Mouse (Mus musculus) cerebellum, adult 9-11 months (tissue): ENCODE results near the gene Lrg1.
"Not testable (repeated sequence)": the region's sequence is repeated elsewhere in the genome, so short reads cannot be mapped to it uniquely, and the experiment has no call there.

ENCODE experiments used
- DNase-seq: peaks from one replicate; pipeline ENCODE4 v3.0.0; 2022

The Lrg1 gene

DNA sequence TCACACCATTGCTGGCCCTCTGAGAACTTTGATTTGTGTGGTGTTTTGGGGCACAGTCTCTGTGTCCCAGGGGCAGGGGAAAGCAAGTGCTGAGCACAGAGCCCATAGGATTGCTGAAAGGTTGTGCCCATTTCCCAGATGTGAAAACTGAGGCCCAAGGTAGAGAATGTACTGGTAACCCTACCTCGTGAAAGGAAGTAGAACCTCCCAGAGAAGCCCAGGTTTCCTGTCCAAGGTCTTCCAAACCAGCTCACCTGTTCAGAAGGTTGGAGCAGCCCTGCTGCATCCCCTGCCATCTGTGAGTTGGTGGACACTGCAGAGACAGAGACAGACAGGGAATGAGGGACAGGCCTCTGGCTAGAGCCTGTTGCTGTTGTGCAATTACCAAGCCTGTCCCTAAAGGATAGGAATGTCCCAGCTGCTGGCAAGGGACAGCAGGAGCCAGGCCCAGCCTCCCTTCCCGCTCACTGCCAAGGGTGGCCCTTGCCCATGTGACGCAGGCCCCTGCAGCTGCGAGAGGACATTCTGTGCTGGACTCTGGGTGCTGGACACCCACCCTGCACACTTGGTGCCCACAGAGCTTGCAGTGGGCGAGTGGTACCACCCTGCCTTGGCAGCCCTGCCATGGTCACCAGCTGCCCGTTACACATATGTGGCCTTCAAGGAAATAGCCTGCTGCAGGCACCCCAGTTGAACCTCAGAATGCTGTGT, 13.3 kb downstream of the Lrg1 start:
- peak; percentile 50 for DNase-seq

DNA sequence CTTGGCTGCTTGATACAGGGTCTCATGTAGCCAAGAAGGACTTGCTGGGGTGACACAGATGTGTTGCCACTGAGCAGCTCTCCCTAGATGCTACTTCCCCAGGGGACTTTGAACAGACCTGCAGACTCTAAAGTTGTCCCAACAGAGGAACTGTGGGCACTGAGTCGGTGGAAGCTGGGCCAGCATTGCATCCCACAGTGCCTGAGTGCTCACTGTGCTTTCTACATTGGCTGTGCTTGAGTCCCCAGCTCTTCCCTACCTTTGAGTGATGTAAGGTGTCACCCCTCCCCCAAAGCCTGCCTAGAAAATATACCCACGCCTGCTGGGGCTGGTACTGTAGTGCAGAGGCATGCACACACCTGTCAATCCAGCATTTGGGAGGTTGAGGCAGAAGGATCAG, 14.1 kb downstream of the Lrg1 start:
- no peak for DNase-seq

DNA sequence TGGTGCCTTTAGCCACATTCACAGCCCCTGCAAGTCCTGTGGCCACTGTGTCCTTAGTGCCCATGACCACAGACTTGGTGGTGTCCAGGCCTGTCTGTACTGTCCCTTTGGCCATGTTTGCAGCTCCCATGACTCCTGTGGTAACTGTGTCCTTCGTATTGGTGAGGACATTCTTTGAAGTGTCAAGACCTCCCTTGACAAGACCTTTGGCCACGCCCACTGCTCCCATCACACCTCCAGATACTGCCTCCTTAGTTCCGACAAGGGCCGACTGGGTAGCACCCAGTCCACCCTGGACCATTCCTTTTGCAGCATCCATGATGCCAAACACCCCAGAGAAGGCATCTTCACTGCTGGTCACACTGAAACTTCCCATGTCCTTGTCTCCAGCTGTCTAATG, 14.8 kb downstream of the Lrg1 start:
- no peak for DNase-seq

DNA sequence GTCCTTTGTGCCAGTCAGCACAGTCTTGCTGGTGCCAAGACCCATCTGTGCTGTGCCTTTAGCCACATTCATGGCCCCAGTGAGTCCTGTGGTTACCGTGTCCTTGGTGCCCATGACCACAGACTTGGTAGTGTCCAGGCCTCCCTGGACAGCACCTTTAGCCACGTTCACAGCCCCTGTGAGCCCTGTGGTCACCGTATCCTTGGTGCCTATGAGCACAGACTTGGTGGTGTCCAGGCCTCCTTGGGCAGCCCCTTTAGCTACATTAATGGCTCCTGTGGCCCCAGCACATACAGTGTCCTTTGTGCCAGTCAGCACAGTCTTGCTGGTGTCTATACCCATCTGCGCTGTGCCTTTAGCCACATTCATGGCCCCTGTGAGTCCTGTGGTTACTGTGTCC, 15.4 kb downstream of the Lrg1 start:
- not testable (repeated sequence) for DNase-seq

DNA sequence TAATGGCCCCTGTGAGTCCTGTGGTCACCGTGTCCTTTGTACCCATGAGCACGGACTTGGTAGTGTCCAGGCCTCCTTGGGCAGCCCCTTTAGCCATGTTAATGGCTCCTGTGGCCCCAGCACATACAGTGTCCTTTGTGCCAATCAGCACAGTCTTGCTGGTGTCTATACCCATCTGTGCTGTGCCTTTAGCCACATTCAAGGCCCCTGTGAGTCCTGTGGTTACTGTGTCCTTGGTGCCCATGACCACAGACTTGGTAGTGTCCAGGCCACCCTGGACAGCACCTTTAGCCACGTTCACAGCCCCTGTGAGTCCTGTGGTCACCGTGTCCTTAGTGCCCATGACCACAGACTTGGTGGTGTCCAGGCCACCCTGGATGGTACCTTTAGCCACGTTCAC, 17.0 kb downstream of the Lrg1 start:
- not testable (repeated sequence) for DNase-seq

DNA sequence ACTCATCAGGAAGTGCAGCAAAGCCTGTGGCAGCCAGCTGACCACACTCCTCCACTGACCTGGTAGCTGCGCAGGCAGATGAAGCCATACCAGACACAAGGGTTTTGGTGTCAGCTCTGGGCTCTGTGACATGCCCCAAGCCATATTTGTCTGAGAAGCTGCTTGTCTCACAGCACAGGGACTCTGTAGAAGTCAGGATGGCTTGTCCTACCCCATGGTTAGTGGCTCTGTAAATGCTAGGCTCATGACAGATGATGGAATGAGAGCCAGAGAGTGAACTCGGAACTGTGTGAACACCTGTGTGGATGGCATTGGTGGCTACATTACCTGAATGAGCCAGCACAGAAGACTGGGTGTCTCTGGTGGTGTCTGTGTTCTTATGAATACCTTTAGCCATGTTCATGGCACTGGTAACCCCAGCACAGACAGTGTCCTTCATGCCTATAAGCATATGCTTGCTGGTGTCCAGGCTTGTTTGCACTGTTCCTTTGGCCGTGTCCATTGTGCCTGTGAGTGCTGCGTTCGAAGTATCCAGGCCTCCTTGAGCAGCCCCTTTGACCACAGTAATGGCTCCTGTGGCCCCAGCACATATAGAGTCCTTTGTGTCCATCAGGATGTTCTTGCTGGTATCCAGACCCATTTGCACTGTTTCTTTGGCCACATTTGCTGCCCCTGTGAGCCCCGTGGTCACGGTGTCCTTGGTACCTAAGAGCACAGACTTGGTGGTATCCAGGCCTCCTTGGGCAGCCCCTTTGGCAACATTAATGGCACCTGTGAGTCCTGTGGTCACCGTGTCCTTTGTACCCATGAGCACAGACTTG, 18.1 kb downstream of the Lrg1 start:
- no peak for DNase-seq

DNA sequence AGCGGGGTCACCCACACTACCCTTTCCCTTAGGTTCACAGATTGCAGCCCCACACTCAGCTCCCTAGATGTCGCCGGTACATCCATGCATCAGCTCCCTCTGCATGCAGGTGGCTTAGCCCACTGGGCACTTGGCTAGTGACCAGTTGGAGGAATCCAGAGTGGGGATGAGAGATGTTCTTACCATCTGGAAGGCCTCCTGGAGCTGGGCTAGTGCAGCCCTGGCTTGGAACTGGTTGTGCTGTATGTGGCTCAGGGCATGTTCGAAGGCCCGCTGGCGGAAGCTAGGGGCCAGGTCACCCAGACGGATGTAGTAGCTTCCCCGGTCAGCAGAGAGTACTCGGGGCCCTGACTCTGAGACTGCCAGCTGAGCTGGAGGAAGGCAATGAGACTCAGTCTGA, 18.9 kb downstream of the Lrg1 start:
- no peak for DNase-seq

DNA sequence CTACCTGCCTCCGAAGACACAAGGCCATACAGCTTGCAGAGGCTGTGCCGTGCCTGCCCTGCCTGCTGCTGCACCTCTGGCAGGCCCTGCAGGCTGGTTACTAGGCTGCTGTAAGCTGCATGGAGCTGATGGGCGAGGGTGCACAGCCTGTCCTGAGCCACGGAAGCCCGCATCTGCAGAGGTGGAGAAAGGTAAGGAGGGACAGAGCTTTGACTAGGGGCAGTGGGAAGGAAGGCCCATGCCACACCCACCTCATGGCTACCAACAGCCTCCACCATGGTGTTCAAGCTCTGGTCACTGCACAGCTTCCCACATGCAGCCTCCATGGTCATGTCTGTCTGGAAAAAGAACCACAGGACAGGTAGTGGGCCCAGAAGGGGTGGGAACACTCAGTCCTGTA, 19.6 kb downstream of the Lrg1 start:
- no peak for DNase-seq

DNA sequence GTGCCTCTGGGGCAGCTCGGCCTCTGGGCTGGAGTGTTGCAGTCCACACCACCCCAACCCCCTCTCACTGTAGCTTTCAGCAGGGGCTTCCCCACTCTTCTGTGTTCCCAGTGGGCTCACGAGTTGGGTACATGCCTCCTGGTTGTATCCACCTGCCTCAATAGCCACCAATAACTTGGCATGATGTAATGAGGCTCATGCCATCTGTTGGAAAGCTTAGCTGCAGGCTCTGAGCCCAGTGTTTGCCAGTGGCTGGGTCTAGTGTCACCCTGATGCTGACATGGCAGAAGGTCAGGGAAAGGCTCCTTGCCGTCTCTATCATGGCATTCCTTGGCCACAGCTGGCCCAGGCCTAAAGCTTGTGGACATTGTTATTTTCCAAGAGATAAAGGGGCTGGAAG, 21.0 kb downstream of the Lrg1 start:
- DNase-seq = no peak

DNA sequence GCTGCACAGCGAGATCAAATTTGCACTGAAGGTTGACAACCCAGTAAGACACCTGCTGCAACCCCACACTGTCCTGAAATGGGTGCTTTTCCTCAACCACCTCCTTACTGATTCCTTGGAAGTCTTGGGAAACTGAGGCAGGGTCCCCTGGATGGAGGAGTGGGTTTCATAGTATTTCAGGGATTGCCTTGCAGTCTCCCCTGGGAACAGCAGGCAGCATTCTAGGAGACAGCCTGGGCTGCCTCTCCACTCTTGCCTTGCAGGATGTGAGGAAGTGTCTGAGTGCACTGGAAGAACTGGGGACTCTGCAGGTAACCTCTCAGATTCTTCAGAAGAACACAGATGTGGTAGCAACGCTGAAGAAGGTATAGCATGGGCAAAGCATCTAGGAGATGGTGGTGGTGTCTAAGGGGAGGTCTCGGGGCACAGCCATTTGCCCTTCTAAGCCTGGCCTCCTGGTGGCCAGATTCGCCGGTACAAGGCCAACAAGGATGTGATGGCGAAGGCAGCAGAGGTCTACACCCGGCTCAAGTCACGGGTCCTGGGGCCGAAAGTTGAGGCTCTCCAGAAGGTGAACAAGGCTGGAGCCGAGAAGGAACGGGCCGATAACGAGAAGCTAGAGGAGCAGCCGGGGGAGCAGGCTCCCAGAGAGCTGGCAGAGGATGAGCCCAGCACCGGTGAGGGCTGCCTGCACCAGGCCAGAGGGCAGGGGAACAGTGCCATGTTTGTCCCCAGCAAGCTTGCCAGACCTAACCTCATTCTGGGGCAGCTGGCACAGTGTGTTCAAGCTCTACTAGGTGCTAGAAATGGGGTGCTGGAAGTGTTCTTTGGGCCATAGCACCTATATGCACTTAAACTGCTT, 22.9 kb downstream of the Lrg1 start:
- DNase-seq = no peak

DNA sequence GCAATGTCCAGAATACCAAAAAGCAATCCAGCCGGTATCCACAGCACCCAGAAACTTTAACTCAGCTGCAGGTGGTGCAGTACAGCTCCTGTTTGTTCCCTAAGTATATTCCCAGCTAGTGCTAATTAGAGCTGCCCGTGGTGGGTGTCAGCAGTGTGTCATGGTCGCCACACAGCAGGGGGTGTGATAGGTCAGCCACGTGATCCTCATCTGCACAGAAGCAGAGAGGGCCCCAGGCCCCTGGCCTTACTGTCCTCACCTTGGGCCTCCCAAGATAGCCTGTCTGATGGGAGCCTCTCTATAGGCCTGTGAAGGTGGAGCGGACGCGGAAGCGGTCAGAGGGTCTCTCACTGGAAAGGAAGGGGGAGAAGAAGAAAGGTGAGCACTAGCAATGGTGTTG, 23.6 kb downstream of the Lrg1 start:
- no peak for DNase-seq

DNA sequence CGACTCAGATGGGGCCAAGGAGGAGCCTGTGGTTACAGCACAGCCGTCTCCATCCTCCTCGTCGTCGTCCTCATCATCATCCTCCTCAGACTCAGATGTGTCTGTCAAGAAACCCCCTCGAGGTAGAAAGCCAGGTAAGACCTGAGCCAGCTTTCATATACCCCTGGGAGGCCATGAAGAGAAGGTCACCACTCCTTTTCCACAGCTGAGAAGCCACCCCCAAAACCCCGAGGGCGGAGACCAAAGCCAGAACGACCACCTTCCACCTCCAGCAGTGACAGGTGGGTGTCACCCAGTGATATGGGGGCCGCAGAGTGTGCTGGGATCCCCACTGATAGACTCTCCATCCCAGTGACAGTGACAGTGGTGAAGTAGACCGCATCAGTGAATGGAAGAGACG, 24.9 kb downstream of the Lrg1 start:
- DNase-seq = no peak

DNA sequence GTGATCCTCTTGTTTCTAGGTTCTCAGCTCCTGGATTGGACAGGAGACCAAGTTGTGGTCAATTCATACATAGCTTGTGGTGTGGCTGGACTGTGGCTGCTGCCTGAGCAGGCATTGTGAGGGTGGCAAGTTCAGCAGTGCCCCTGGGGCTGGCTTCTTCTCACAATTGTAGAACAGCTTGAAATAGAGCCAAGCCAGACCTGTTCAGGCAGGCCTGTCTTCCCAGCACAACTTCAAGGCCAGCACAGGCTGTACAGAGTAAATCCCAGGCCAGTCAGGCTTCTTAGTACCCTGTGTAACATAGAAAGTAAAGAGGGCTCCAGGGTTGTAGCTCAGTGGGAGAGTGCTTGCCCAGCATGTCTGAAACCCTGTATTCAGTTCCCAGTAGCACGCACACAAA, 29.0 kb downstream of the Lrg1 start:
- no peak for DNase-seq

DNA sequence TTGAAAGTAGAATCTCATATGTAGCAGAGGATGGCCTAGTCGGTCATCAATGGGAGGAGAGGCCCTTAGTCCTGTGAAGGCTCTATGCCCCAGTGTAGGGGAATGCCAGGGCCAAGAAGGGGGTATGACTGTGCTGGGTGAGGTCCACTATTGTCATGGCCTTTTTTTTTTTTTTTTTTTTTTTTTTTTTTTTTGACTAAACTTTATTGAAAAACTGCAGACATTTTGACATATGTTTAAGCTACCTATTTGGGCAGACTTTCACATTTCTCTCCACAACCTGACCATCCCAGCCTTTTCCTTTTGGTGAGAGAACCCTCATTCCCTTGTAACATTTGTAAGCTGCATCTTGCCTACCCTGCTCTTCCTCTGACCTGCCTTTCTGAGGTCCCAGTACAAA, 29.5 kb downstream of the Lrg1 start:
- no peak for DNase-seq

DNA sequence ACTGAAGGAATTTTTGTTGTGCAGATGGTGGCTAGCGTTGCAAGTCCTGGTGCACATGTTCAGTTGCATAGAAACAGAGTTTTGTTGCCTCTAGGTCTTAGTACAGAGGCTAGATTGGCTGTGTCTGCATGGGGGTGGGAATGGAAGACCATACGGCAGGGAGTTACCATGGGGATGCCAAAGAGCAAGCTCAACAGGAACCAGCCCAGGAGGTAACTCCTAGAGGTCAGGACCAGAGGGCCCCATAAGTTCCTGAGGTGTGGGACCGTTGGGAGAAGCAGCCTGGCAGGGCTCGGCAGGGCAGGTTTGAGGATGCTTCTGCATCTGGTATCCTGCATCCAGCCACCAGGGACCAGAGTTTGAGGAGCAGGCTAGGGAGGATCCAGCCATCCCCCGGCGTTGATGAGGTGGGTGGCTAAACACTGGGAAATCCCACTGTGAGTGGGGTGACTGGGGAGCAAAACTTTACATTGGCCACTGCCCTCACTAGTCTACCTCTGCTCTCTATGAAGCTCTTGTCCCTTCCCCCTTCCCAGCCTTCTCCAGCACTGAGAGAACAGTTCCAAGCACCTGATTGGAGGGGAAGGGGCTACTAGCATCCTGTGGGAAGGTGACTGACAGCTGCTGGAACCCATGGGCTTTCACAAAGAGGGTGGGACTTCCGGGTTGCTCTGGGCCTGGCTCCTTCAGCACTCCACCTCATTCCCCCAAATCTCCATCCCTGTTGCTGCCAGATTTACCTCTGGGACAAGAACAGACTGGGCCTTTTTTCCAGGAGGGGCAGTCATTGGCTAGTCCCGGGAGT, 40.8 kb downstream of the Lrg1 start:
- DNase-seq = peak; percentile 62

DNA sequence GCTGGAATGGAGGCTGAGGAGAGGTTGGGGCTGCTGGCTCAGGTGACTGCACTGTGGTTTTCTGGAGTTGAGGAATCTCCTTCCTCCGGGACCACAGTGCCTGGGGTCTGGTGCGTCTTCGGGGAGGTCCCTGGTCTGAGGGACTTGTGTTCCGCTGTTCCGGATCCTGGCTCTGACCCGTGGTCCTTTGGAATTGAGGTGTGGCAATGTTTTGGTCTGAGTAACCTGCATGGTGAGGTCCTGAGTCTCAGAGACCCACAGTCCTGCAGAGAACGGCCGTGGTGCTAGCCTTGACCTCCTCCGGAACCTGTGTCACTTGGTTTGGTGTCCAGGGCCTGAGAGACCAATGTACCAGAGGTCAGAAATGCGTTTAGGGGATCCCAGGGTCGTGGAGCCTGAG, 41.9 kb downstream of the Lrg1 start:
- DNase-seq = peak; percentile 72

DNA sequence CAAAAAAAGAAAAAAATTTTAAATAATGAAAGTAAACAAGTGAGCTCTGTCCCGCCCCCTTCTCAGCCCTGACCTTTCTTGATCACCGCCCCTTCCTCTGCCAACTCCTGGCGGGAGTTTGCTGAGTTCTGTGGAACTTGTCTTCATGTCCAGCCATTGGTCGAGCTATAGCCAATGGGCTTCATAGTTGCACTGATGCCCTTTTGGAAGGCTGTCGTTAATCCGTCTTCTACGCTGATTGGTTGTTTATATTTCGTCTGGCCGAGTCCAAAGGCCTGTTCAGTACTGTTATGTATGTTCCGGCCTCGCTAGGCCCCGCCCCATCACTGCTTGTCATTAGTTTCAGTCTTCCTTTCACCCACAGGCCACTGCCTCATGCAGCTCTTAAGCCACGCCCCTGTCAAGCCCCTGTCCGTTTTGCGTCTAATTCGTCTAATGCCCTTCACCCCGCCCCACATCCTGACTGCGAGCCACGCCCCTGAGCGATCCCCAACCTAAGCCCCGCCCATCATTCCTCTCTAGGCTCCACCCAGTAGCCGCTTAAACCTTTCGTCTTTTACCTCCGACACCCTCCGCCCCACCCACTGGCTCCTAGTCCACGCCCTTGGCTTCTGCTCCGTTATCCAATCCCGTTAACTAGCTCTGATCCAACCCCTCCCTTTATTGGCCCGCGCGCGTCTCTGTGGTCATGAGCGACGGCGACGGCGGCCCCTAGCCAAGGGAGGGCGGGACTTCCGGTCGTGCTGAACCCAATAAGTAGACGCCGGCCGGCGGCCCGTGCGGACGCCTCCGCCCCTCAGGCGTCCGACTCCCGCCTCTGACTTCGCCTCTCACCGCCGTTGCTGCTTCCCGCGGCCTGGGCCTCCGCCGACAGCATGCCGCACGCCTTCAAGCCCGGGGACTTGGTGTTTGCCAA, 42.7 kb downstream of the Lrg1 start, which contains the start of gene Hdgfl2:
TSS of gene Hdgfl2 (plus strand) at position 755 of the 916 bp plus-strand sequence.
- DNase-seq = peak; percentile 100

DNA sequence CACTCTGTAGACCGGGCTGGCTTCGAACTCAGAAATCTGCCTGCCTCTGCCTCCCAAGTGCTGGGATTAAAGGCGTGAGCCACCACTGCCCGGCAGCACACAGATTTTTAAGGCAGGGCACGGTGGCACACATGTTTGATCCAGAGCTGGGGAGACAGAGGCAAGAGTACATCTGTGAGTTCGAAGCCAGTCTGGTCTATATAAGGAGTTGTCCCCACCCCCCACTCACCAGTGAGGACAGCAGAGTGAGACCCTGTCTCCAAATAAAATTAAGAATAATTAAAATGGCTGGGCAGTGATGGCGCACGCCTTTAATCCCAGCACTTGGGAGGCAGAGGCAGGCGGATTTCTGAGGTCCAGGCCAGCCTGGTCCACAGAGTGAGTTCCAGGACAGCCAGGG, 43.4 kb downstream of the Lrg1 start:
- peak; percentile 78 for DNase-seq

DNA sequence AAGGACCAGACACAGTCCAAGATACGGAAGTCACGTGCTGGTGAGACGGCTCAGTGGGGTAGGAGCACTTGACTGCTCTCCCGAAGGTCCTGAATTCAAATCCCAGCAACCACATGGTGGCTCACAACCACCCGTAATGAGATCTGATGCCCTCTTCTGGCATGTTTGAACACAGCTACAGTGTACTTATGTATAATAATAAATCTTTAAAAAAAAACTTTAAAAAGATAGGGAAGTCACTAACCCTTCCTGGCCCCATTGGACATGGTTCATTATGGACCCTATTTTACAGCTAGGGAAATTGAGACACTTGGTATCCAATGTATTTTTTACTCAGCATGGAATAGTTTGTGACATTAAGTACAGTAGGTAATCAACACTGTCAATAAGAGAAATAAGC, 44.3 kb downstream of the Lrg1 start:
- no peak for DNase-seq

DNA sequence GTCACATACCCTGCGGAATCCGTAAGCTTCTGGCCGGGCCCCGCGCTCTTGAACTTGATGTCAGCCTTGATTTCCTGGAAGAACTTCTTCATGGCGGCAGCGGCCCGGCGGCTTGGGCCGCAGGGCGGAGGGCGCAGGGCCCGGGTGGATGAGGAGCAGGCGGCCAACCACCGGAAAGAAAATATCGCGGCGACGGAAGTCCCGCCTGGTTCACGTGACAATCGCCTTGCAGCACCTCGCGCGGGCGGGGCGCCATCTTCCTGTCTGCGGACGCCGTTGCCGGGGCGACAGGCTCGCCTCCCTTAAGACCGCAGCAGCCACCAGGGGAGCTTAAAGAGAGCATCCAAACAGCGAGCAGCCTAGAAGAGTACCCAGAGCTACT, 47.0 kb downstream of the Lrg1 start, which contains the start of gene Ubxn6:
TSS of gene Ubxn6 (minus strand) at position 202 of the 382 bp plus-strand sequence.
- DNase-seq = peak; percentile 96

DNA sequence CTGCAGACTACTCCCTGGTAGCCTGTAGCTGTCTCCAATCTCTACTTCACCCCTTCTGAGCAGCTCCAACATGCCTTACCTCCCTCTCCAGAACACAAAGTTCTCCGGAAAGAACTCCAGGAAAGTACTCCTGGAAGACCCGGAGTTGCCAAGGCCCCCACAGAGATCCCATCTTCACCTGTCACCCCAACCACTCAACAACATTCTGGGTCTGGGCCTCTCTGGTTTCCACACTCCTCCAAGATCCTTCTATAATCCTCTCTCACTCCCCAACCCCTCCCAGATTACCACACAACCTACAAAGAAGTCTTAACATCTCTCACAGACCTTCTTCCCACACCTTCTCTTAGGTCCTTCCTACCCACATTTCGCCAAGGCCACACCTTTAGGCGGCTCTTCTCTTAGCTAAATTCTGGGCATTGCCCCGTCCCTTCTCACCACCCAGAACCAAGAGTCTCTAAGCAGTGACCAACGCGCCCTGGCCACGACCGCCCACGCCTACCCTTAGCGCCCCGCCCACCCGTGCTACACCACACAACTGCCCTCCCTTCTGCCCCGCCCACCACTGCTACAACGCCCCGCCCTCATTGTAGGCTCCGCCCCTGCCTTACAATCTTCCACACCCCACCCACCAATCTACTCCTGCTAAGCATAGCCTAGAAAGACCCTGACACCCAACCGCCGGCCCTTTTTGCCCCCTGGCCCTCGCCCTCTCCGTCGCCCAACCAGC, 47.5 kb downstream of the Lrg1 start:
- peak; percentile 83 for DNase-seq
